Comparison of ENCODE assay signal across 10 mouse cellular contexts in the genomic region with DNA sequence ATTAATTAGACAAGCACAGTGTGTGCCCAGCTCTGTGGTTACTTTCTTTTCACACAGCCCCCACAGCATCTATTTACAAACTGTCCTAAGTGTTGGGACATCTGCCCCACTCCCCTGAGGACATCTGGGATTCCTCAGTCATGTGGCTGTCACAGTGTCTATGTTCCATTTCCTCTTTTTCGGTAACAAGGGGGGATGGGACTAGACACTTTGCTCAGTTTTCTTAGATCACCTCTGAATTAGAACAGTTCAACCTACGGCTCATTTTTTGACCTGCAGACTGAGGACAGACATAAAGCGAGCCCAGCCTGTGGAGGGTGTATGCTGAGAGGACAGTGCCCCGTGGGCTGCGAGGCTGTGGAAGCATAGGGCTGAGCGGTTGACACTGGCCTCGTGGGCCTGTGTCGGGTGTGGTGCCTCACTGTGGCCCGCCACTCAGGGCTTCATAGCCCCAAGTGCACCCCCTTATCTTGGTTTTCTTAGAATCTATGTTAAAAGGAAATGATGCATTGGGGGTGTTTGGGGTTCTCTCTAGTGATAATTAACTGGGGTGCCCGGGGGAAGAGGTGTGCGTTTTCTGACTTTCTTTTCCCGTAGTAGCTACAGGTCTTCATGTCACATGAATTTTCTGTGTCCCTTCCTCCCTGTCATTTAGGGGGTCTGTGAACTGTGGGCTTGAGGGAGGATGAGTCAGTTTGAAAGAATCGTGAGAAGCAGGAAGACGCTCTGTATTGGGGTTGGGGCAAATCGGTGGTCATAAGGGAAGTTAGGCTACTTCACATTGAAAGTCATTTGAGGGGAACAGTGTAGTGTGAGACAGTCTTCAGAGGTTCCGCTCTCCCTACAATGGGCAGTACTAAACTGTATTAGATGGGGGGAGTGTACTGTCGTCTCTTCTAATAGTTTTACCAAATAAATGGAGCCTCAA. TPM values are rescaled to one million over a fixed set of nuclear protein-coding genes. Genes with fewer than 3 reads are reported as not detected.
DNase-seq lines count a peak whose midpoint lies in the region; ATAC-seq lines count a peak whose summit lies in the region.
"Had no signal": no experiment of that assay in that cellular context is flagged by ENCODE, and none has a peak within 500 bp of the region (broad histone marks: within the 10 kb centered on the region; RNA-seq: fewer than 3 reads in every experiment).

No protein-coding gene starts in this region.

- H3K9ac ChIP-seq in liver, embryonic 12.5 days: peak overlapping the region; percentile 48

- H3K36me3 ChIP-seq in liver, embryonic 12.5 days: peaks cover 81% of the 10 kb centered on the region

- no peaks in the 10 kb centered on the region for H3K9me3 ChIP-seq in liver, embryonic 12.5 days (replicated peaks)

- peak; percentile 87 for ATAC-seq in liver, embryonic 12.5 days
- ATAC-seq: inflammation-experienced regulatory T-cells, adult 6 months had no signal

- peak overlapping the region; percentile 49 for H3K4me2 ChIP-seq in liver, embryonic 12.5 days

- 43% methylated on average over 17 of the region's 17 CpGs for WGBS in liver, embryonic 12.5 days (ENCODE audit: insufficient replicate concordance)

- peaks cover 27% of the 10 kb centered on the region for H3K4me1 ChIP-seq in liver, embryonic 12.5 days

- peak overlapping the region; percentile 52; the same call in 1 of the 2 replicates for H3K27ac ChIP-seq in liver, embryonic 12.5 days

- H3K4me3 ChIP-seq in liver, embryonic 12.5 days: no peak overlapping the region

- peak; percentile 97 for DNase-seq in heart, adult 11 months
- no peak for DNase-seq in heart, postnatal 4 days
- DNase-seq in spleen, adult 12 weeks (ENCODE audit: low spot score): peak; percentile 21
- DNase-seq in spleen, postnatal 10 days (ENCODE audit: low spot score in 2 of 2): no peak
- DNase-seq in skeletal muscle tissue, adult 2 months (ENCODE audit: low read depth, low spot score): peak; percentile 46
- DNase-seq in retina, postnatal 1 day: no peak
- DNase-seq in embryo, embryonic 11 days: no peak
- DNase-seq: adrenal gland, adult 8-10 months had no signal

- H3K27me3 ChIP-seq in liver, embryonic 12.5 days (replicated peaks): no peaks in the 10 kb centered on the region

RNA-seq across cellular contexts. Expression of a gene that starts 10.1 kb away (rescaled TPM):
- total RNA-seq in heart, postnatal 4 days (2021): 10 to 100 TPM; 66.2 to 66.9 TPM
- polyA plus RNA-seq in liver, embryonic 12.5 days (2016; fragmentation: Nextera tagmentation; extraction: Ambion mirVana): 20.0 and 20.3 TPM in 2 replicates

RNA-seq across cellular contexts. Expression of a gene that starts 23.9 kb away (rescaled TPM):
- 1 to 10 TPM; 3.7 to 4.9 TPM for total RNA-seq in heart, postnatal 4 days (2021)
- 0.11 and 0.30 TPM in 2 replicates for polyA plus RNA-seq in liver, embryonic 12.5 days (2016; fragmentation: Nextera tagmentation; extraction: Ambion mirVana)

Comparison
In these comparisons a context has a peak if more than half of its experiments do, and no peak if none do; other contexts are left out.
1. DNase-seq: peak in heart, adult 11 months (single experiment), spleen, adult 12 weeks (single experiment) and skeletal muscle tissue, adult 2 months (single experiment); none in heart, postnatal 4 days (single experiment), spleen, postnatal 10 days (0 of 2), retina, postnatal 1 day (single experiment) and embryo, embryonic 11 days (single experiment).